Mouse (Mus musculus): ENCODE results near the gene Ndrg3.

Gene Ndrg3

GRCm38 (mm10) chr2:156991470-156992319, at the start of gene Ndrg3:
Gene Ndrg3, minus strand, starts transcription at chr2:156992056.
- DNase-seq: peak; percentile 95

GRCm38 (mm10) chr2:157041421-157041820, 49.6 kb upstream of the Ndrg3 start:
- DNase-seq: no peak

GRCm38 (mm10) chr2:157040649-157041046, 48.8 kb upstream of the Ndrg3 start:
- DNase-seq: no peak

- DNase-seq: no peak
Measured at GRCm38 (mm10) chr2:157039900-157040648, 48.2 kb upstream of the Ndrg3 start.

- DNase-seq: no peak
Measured at GRCm38 (mm10) chr2:157037303-157037702, 45.4 kb upstream of the Ndrg3 start.

GRCm38 (mm10) chr2:157036400-157036799, 44.5 kb upstream of the Ndrg3 start:
- DNase-seq: no peak

- DNase-seq: peak; percentile 71
Measured at GRCm38 (mm10) chr2:157035371-157035770, 43.5 kb upstream of the Ndrg3 start.

GRCm38 (mm10) chr2:157030804-157031203, 38.9 kb upstream of the Ndrg3 start:
- peak; percentile 86 for DNase-seq

GRCm38 (mm10) chr2:157028261-157028660, 36.4 kb upstream of the Ndrg3 start:
- DNase-seq: no peak

- DNase-seq: peak; percentile 79
Measured at GRCm38 (mm10) chr2:157027106-157028008, 35.5 kb upstream of the Ndrg3 start.

GRCm38 (mm10) chr2:157021156-157021555, 29.3 kb upstream of the Ndrg3 start:
- no peak for DNase-seq

- no peak for DNase-seq
Measured at GRCm38 (mm10) chr2:157019228-157019627, 27.4 kb upstream of the Ndrg3 start.

GRCm38 (mm10) chr2:157016529-157017270, 24.8 kb upstream of the Ndrg3 start:
- DNase-seq: no peak

- no peak for DNase-seq
Measured at GRCm38 (mm10) chr2:157012341-157012740, 20.5 kb upstream of the Ndrg3 start.

- DNase-seq: no peak
Measured at GRCm38 (mm10) chr2:157010634-157011310, 18.9 kb upstream of the Ndrg3 start.

- DNase-seq: no peak
Measured at GRCm38 (mm10) chr2:157010121-157010520, 18.3 kb upstream of the Ndrg3 start.

- DNase-seq: no peak
Measured at GRCm38 (mm10) chr2:157008509-157008908, 16.7 kb upstream of the Ndrg3 start.

GRCm38 (mm10) chr2:157007234-157007596, 15.4 kb upstream of the Ndrg3 start:
- no peak for DNase-seq

GRCm38 (mm10) chr2:157006511-157007233, 14.8 kb upstream of the Ndrg3 start, which contains the start of gene Dsn1:
Gene Dsn1, minus strand, starts transcription at chr2:157007154.
- DNase-seq: peak; percentile 88

GRCm38 (mm10) chr2:157002321-157002720, 10.5 kb upstream of the Ndrg3 start:
- no peak for DNase-seq

GRCm38 (mm10) chr2:156998263-156998662, 6.4 kb upstream of the Ndrg3 start:
- DNase-seq: no peak
